Mouse (Mus musculus) embryonic facial prominence, embryonic 11.5 days (tissue): ENCODE measurements around the gene Pou2f1. TPM values are rescaled to one million over a fixed set of nuclear protein-coding genes. Genes with fewer than 3 reads are reported as not detected.

Source experiments
- ATAC-seq: fragments of 200-750 bp; cut with Nextera tagmentation; replicated peaks from 2 replicates; pipeline ENCODE4 v1.8.0; 2017; ENCODE audit warnings: low read depth; ENCODE audit not compliant: insufficient number of reproducible peaks, low FRiP score, low TSS enrichment
- DNase-seq: peaks from one replicate; pipeline ENCODE4 v3.0.0-alpha.2; 2015; ENCODE audit warnings: low spot score
- H3K27ac ChIP-seq: fragments of 300-500 bp; sonication (generic); replicated peaks from 2 replicates; pipeline ENCODE4 v1.5.1; 2014; ENCODE audit warnings: mild to moderate bottlenecking, low read depth, low read length, control low read depth
- H3K27me3 ChIP-seq: fragments of 300-500 bp; sonication (generic); 2 replicates; pipeline ENCODE4 v1.6.1; 2014; ENCODE audit warnings: mild to moderate bottlenecking, low read length, moderate library complexity, mixed read lengths; ENCODE audit not compliant: control insufficient read depth, insufficient read depth
- H3K36me3 ChIP-seq: fragments of 300-500 bp; sonication (generic); replicated peaks from 2 replicates; pipeline ENCODE4 v1.6.1; 2014; ENCODE audit warnings: low read depth, mild to moderate bottlenecking, low read length, moderate library complexity, mixed read lengths; ENCODE audit not compliant: control insufficient read depth, insufficient read depth
- H3K4me1 ChIP-seq: fragments of 300-500 bp; sonication (generic); 2 replicates; pipeline ENCODE4 v1.6.1; 2014; ENCODE audit warnings: low read length, mixed read lengths; ENCODE audit not compliant: control insufficient read depth, insufficient read depth
- H3K4me2 ChIP-seq: fragments of 300-500 bp; sonication (generic); 2 replicates; pipeline ENCODE4 v1.6.1; 2014; ENCODE audit warnings: low read depth, mild to moderate bottlenecking, control low read depth, low read length, moderate library complexity
- H3K4me3 ChIP-seq: fragments of 300-500 bp; sonication (generic); 2 replicates; pipeline ENCODE4 v1.5.1; 2014; ENCODE audit warnings: low read depth, low read length, control low read depth
- H3K9ac ChIP-seq: fragments of 300-500 bp; sonication (generic); replicated peaks from 2 replicates; pipeline ENCODE4 v1.6.1; 2014; ENCODE audit warnings: mild to moderate bottlenecking, control low read depth, low read length
- H3K9me3 ChIP-seq: fragments of 300-500 bp; sonication (generic); replicated peaks from 2 replicates; pipeline ENCODE4 v1.6.1; 2016; ENCODE audit warnings: mild to moderate bottlenecking, low read length, inconsistent platforms, mixed read lengths; ENCODE audit not compliant: control insufficient read depth
- WGBS: fragments of 180-500 bp; shearing (Covaris S2); extraction: QIAGEN DNeasy Blood & Tissue Kit; methylation state at CpG from one replicate; pipeline ENCODE4 v1.1.7; 2014; 5-methylcytosine and 5-hydroxymethylcytosine counted together
- polyA plus RNA-seq: library from polyadenylated mRNA; unstranded; fragments of >200 nt; fragmentation: Nextera tagmentation; extraction: Ambion mirVana; gene quantifications from 2 replicates; pipeline ENCODE4 v1.2.1, GENCODE M21; 2014

Gene Pou2f1
- polyA plus RNA-seq, 1 experiment from 2014 or later = 22.8 TPM

- H3K4me1 ChIP-seq = no peaks in the 10 kb centered on the region
- no peak overlapping the region for H3K4me2 ChIP-seq
- DNase-seq (no peak), ATAC-seq (no peak)
- no peak overlapping the region for H3K27ac ChIP-seq
- 89% methylated on average over 6 of the region's 6 CpGs for WGBS
- H3K4me3 ChIP-seq = no peak overlapping the region
- H3K36me3 ChIP-seq = no peaks in the 10 kb centered on the region
- no peaks in the 10 kb centered on the region for H3K9me3 ChIP-seq
- H3K9ac ChIP-seq = no peak overlapping the region
- H3K27me3 ChIP-seq = no peaks in the 10 kb centered on the region
Observed at GRCm38 (mm10) chr1:165828615-165829014, 173.9 kb downstream of the Pou2f1 start.

GRCm38 (mm10) chr1:165828173-165828572 lies 174.3 kb downstream of the Pou2f1 start:
- ATAC-seq = no peak
- H3K4me2 ChIP-seq = no peak overlapping the region
- no peaks in the 10 kb centered on the region for H3K36me3 ChIP-seq
- no peaks in the 10 kb centered on the region for H3K27me3 ChIP-seq
- H3K4me1 ChIP-seq = no peaks in the 10 kb centered on the region
- 87% methylated on average over 5 of the region's 5 CpGs for WGBS
- H3K9me3 ChIP-seq = no peaks in the 10 kb centered on the region
- H3K27ac ChIP-seq = no peak overlapping the region
- no peak overlapping the region for H3K4me3 ChIP-seq
- no peak for DNase-seq
- no peak overlapping the region for H3K9ac ChIP-seq

- 85% methylated on average over 2 of the region's 2 CpGs for WGBS
- H3K36me3 ChIP-seq = no peaks in the 10 kb centered on the region
- ATAC-seq (no peak), DNase-seq (no peak)
- H3K4me3 ChIP-seq = no peak overlapping the region
- H3K27me3 ChIP-seq = no peaks in the 10 kb centered on the region
- H3K9ac ChIP-seq = no peak overlapping the region
- no peak overlapping the region for H3K4me2 ChIP-seq
- H3K4me1 ChIP-seq = no peaks in the 10 kb centered on the region
- no peaks in the 10 kb centered on the region for H3K9me3 ChIP-seq
- no peak overlapping the region for H3K27ac ChIP-seq
Observed at GRCm38 (mm10) chr1:165822031-165822430, 180.4 kb downstream of the Pou2f1 start.

- Histone ChIP-seq H3K9me3 (no peaks in the 10 kb centered on the region), H3K27me3 (no peaks in the 10 kb centered on the region; the same call in 1 of the 2 replicates), H3K9ac (no peak overlapping the region), H3K4me2 (no peak overlapping the region), H3K36me3 (no peaks in the 10 kb centered on the region), H3K27ac (no peak overlapping the region), H3K4me3 (no peak overlapping the region), H3K4me1 (peaks cover 5% of the 10 kb centered on the region; the same call in 1 of the 2 replicates)
- DNase-seq = no peak
- ATAC-seq = no peak
- 78% methylated on average over 4 of the region's 4 CpGs for WGBS
Observed at GRCm38 (mm10) chr1:165819147-165819546, 183.3 kb downstream of the Pou2f1 start.

- Histone ChIP-seq H3K4me2 (no peak overlapping the region), H3K4me1 (peaks cover 5% of the 10 kb centered on the region; the same call in 1 of the 2 replicates), H3K27me3 (no peaks in the 10 kb centered on the region; the same call in 1 of the 2 replicates), H3K27ac (no peak overlapping the region), H3K9ac (no peak overlapping the region), H3K36me3 (no peaks in the 10 kb centered on the region), H3K9me3 (no peaks in the 10 kb centered on the region), H3K4me3 (no peak overlapping the region)
- no peak for DNase-seq
- no peak for ATAC-seq
- WGBS = 34% methylated on average over 8 of the region's 8 CpGs
Observed at GRCm38 (mm10) chr1:165818145-165818860, 184.2 kb downstream of the Pou2f1 start.

- WGBS = 64% methylated on average over 9 of the region's 9 CpGs
- Histone ChIP-seq H3K27me3 (no peaks in the 10 kb centered on the region; the same call in 1 of the 2 replicates), H3K9ac (no peak overlapping the region), H3K4me2 (no peak overlapping the region), H3K9me3 (no peaks in the 10 kb centered on the region), H3K27ac (no peak overlapping the region), H3K36me3 (no peaks in the 10 kb centered on the region), H3K4me3 (no peak overlapping the region), H3K4me1 (peaks cover 5% of the 10 kb centered on the region; the same call in 1 of the 2 replicates)
- DNase-seq = no peak
- ATAC-seq = no peak
Observed at GRCm38 (mm10) chr1:165817264-165817663, 185.2 kb downstream of the Pou2f1 start.

- no peak overlapping the region for H3K27ac ChIP-seq
- H3K36me3 ChIP-seq = no peaks in the 10 kb centered on the region
- no peaks in the 10 kb centered on the region for H3K9me3 ChIP-seq
- DNase-seq (no peak), ATAC-seq (no peak)
- H3K4me2 ChIP-seq = no peak overlapping the region
- no peak overlapping the region for H3K9ac ChIP-seq
- H3K27me3 ChIP-seq = no peaks in the 10 kb centered on the region; the same call in 1 of the 2 replicates
- H3K4me1 ChIP-seq = peaks cover 5% of the 10 kb centered on the region; the same call in 1 of the 2 replicates
- H3K4me3 ChIP-seq = no peak overlapping the region
- 88% methylated on average over 9 of the region's 9 CpGs for WGBS
Observed at GRCm38 (mm10) chr1:165816391-165816790, 186.1 kb downstream of the Pou2f1 start.
